Mouse (Mus musculus) R1 (cell line): ENCODE measurements around the gene Hsp90ab1.

Experiments
- DNase-seq: peaks from one replicate; pipeline ENCODE4 v3.0.0-alpha.2; 2018; ENCODE audit warnings: low read depth, low spot score

The Hsp90ab1 gene

DNA sequence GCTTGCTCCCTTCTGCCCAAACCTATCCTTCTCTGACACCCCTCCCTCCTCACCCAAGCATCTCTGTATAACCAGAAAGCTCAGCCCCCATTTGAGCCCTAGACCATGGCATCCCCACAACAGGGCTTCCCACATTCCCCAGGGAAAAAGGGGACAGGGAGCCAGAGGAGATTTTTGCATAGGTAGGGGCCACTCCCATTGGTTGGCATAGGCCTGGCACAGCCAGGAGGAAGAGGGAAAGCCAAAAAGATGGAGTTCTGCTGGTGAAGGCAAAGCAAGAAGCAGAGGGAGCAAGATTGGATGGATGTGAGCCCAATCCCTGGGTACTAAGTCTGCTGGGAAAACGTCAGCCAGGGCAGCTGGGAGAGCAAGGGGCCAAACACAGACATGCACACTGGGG, 30.0 kb downstream of the Hsp90ab1 start:
- DNase-seq: no peak

DNA sequence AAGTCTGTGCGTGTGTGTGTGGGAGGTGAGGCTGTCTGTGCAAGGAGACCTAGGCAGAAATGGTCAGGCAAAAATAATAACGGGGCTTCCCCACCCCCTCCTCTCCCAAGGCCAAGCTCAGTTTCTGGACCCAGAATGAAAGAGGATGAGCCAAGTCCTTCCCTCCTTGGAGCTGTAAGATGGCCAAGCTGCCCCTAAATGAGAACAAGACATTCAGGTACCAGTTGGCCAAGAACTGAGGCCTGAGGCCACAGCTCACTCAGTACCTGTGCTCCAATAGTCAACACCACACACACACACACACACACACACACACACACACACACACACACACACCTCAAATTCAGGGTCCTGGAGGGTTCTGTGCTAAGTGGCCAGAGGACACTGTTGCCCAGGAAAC, 30.4 kb downstream of the Hsp90ab1 start:
- DNase-seq: no peak

GRCm38 (mm10) chr17:45542129-45542528, 30.9 kb downstream of the Hsp90ab1 start:
- no peak for DNase-seq

GRCm38 (mm10) chr17:45539664-45540063, 33.4 kb downstream of the Hsp90ab1 start:
- no peak for DNase-seq

DNA sequence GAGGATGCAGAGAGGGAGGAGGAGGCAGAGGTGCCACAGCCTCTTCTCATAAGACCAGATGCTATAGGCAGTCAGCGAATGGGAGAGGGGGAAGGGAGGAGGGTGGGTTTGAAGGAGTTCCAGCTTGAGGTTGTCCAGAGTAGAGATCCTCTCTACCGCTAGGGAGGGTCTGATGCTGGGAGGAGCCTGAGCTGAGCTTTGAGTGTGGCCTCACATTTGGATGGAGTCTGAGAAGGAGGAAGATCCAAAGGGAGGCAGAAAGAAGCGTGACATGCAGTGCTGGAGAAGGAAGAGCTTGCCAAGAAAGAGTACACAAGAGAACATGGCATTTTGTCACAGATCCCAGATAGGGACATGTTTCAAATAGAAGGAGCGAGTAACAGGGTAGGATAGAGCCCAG, 34.7 kb downstream of the Hsp90ab1 start:
- no peak for DNase-seq

- DNase-seq: no peak
Measured at GRCm38 (mm10) chr17:45536264-45536663, 36.8 kb downstream of the Hsp90ab1 start.

GRCm38 (mm10) chr17:45532896-45533295, 40.2 kb downstream of the Hsp90ab1 start:
- no peak for DNase-seq

DNA sequence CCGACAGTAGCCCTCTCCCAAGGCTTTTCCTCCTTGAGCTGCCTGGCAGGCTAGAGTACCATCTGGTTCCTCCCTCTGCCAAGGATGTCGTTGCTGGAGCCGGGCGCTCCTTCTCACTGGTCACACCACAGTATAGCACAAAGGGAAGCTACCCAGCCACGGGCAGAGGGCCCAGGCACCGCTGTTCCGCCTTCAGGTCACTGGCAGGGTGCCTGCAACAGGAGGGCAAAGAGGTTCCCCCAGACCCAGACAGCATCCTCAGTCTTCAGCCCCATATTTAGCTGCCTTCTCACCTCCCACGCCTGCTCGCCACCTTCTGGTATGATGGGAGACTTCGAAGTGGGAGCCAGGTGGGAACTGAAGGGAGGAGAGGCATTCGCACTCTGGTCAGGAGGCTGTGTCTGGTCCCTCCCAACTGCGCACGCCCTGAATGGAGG, 42.7 kb downstream of the Hsp90ab1 start:
- peak; percentile 56 for DNase-seq

DNA sequence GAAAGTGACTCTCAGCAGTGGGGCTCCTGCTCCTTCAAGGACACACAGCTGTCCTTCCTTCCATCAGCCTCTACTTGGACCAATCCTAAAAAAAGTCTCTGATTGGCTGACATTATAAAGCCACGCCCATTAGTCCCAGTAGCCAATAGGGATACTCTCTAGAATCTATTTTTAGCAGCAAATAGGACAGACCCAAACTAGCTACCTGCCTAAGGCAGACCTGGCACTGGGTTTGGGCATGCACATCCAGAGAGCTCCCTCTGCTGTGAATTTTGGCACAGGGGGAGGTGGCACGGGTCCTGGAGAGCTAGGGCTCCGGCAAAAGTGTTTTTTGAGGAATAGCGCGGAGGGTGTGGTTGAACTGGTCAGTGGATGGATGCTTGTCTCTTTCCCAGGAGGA, 46.5 kb downstream of the Hsp90ab1 start:
- DNase-seq: peak; percentile 91

GRCm38 (mm10) chr17:45524961-45525360, 48.1 kb downstream of the Hsp90ab1 start:
- DNase-seq: no peak

DNA sequence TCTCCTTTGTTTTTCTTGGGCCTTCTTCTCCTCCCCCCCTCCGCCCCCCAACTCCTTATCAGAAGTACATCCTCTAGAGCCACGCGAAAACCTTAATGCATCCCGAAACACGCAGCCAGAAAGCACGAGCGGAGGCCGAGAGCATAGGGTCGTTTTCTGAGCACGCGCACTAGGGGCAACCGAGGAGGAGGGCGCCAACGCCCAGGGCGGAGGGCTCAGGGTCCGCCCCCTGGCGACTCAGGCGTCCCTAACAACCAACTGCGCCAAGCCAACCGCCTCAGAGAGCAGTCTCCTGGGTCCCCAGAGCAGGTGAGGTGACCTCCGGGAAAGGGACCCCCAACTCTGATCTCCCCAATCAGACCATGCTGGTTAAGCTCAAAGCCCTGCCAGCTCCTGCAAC, 49.8 kb downstream of the Hsp90ab1 start, which contains the start of gene Tcte1:
Gene Tcte1, plus strand, starts transcription at position 172 of the 400 bp plus-strand sequence.
- peak; percentile 79 for DNase-seq

DNA sequence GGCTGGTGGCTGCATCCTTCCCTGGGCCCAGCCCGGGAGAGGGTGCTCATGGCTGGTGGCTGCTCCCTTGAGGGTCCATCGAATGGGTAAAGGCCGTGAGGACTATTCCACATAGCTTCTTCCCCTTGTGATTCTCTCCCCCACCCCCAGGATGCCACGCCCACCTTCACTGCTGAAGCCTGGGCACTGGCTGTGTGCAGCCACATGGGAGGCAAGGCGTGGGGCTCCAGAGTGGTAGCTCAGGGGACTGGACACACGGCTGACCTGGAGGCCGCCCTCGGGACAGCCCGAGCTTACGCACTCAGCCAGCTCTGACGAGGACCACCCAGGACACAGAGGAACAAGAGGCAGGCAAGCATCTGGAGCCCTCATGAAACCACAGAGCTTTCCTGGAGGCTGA, 52.9 kb downstream of the Hsp90ab1 start:
- no peak for DNase-seq

GRCm38 (mm10) chr17:45518766-45519475, 54.1 kb downstream of the Hsp90ab1 start:
- no peak for DNase-seq
